Comparison of ENCODE assay signal across 19 mouse cellular contexts in the genomic region with DNA sequence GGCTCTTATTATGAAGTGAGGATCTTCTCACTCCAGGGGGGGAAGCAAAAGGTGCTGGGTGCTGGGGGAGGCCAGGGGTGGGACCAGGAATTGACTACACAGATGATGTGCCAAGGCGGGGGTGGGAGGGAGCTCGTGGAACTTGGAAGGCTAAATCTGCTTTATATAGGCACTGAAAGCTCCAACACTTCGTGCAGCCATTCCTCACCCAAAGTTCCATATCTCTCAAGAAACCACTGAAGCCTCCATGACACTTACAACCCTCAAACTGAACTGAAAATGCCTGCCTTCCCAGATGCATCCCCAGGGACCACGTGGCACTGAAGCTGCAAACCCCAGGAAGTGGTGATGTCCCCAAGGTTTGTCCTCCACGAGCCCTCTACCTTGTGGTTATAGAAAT. TPM values are rescaled to one million over a fixed set of nuclear protein-coding genes. Genes with fewer than 3 reads are reported as not detected.
"Had no signal": no experiment of that assay in that cellular context is flagged by ENCODE, and none has a peak within 500 bp of the region (broad histone marks: within the 10 kb centered on the region; RNA-seq: fewer than 3 reads in every experiment).

No protein-coding gene starts in this region.

- H3K27ac ChIP-seq: kidney, embryonic 15.5 days; left cerebral cortex, adult 2 months; limb, embryonic 15.5 days; liver, embryonic 14.5 days; macrophage; midbrain, embryonic 13.5 days had no signal

- H3K4me3 ChIP-seq: kidney, embryonic 15.5 days; left cerebral cortex, adult 2 months; limb, embryonic 12.5 days; limb, embryonic 15.5 days; midbrain, embryonic 13.5 days had no signal

- H3K4me1 ChIP-seq: midbrain, embryonic 13.5 days had no signal

- ATAC-seq: intestine, postnatal 0 days; liver, postnatal 0 days; midbrain, embryonic 13.5 days had no signal

- DNase-seq: kidney, adult 8-10 months; kidney, postnatal 10 days; kidney, postnatal 36 days; layer of hippocampus, postnatal 36 days; liver, postnatal 0 days; lung, postnatal 14 days; thymus, adult 2 months; thymus, postnatal 14 days; thymus, postnatal 4 days had no signal

- H3K9me3 ChIP-seq: kidney, embryonic 15.5 days; limb, embryonic 12.5 days; limb, embryonic 15.5 days; midbrain, embryonic 13.5 days had no signal

- H3K36me3 ChIP-seq: limb, embryonic 12.5 days had no signal

- H3K9ac ChIP-seq: kidney, embryonic 15.5 days; limb, embryonic 12.5 days; limb, embryonic 15.5 days; liver, embryonic 14.5 days; liver, postnatal 0 days; midbrain, embryonic 13.5 days had no signal

- H3K27me3 ChIP-seq: kidney, embryonic 15.5 days; limb, embryonic 12.5 days; limb, embryonic 15.5 days; midbrain, embryonic 13.5 days had no signal

- H3K4me2 ChIP-seq: kidney, embryonic 15.5 days; limb, embryonic 12.5 days; limb, embryonic 15.5 days; liver, embryonic 11.5 days; midbrain, embryonic 13.5 days had no signal

RNA-seq across cellular contexts. Expression of a gene that starts 53.3 kb away (rescaled TPM):
- total RNA-seq: megakaryocyte, adult 5-6 weeks had no signal
- polyA plus RNA-seq: macrophage had no signal
